Mouse (Mus musculus): ENCODE results near the gene Rab11fip4.
A peak's percentile ranks its signal among the peaks of the same experiment; 100 is the strongest.

DNA sequence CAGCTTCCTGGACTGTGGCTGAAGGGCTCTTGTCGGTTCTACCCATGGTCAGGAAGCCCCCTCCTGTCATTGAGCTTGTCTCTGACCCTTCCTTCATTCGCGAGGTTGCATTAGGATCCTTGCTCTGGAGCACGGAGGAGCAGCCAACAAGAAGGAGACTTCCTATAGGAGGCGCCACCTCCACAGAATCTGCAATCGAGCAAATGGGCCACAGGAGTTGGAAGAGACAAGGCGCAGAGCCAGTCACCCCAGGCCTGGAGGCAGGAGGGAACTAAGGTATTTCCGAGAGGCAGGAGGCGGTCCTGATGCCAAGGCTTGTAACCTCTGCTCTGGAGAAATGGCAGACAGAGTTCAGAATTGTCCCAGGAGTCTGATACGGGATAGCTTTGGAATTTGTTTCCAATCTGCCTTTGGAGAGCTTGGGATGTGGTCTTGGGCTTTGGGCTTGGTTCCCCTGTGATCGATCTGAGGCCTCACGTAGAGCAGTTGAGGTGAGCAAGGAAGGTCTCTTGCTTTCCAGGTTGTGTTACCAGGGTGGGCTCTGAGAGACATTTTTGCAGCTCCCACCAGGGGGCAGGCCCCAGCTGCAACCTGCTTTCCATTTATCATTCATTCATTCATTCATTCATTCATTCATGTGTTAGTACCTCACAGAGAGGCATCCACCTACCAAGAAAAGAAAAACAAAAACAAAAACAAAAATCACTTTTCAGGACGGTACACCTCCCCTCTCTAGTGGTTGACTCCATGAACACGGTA, 1.5 kb upstream of the Rab11fip4 start:
- TF ChIP-seq CTCF (conservative IDR thresholded peaks at IDR 0.05; ENCODE audit: insufficient read depth, insufficient read length, low read depth, low read length): 0 out of 2 replicates have a peak, but pooled peaks have one; percentile 19
- no peak for TF ChIP-seq POLR2A (IDR thresholded peaks at IDR 0.05; ENCODE audit: low read depth, low read length)
